Mouse (Mus musculus) forebrain, embryonic 11.5 days (tissue): ENCODE measurements at regions not wholly inside any gene's neighbourhood (a gene's known extent, or its start where the extent isn't known, plus 50 kb on each side); places are given as distances from the start of the nearest gene placed in this dataset.

Source experiments
- ATAC-seq: fragments of 200-750 bp; cut with Nextera tagmentation; replicated peaks from 2 replicates; pipeline ENCODE4 v1.8.0; 2017; ENCODE audit warnings: moderate TSS enrichment; ENCODE audit not compliant: low FRiP score
- DNase-seq: peaks from one replicate; pipeline ENCODE4 v3.0.0-alpha.2; 2017; ENCODE audit warnings: low spot score
- H3K27ac ChIP-seq: fragments of 300-500 bp; sonication (generic); 2 replicates; pipeline ENCODE4 v1.5.1; 2014; ENCODE audit warnings: low read depth, low read length
- H3K27me3 ChIP-seq: fragments of 300-500 bp; sonication (generic); 2 replicates; pipeline ENCODE4 v1.6.1; 2014; ENCODE audit warnings: mild to moderate bottlenecking, low read length, mixed read lengths; ENCODE audit not compliant: control insufficient read depth, insufficient read depth
- H3K36me3 ChIP-seq: fragments of 300-500 bp; sonication (generic); 2 replicates; pipeline ENCODE4 v1.6.1; 2014; ENCODE audit warnings: mild to moderate bottlenecking, low read length, moderate library complexity, mixed read lengths; ENCODE audit not compliant: control insufficient read depth, insufficient read depth
- H3K4me1 ChIP-seq: fragments of 300-500 bp; sonication (generic); replicated peaks from 2 replicates; pipeline ENCODE4 v1.6.1; 2014; ENCODE audit warnings: low read length, mixed read lengths; ENCODE audit not compliant: control insufficient read depth, insufficient read depth
- H3K4me2 ChIP-seq: fragments of 300-500 bp; sonication (generic); 2 replicates; pipeline ENCODE4 v1.6.1; 2014; ENCODE audit warnings: low read depth, mild to moderate bottlenecking, low read length, moderate library complexity, mixed read lengths; ENCODE audit not compliant: severe bottlenecking
- H3K4me3 ChIP-seq: fragments of 300-500 bp; sonication (generic); 2 replicates; pipeline ENCODE4 v1.5.1; 2014; ENCODE audit warnings: low read depth, low read length
- H3K9ac ChIP-seq: fragments of 300-500 bp; sonication (generic); 2 replicates; pipeline ENCODE4 v1.6.1; 2014; ENCODE audit warnings: low read length
- H3K9me3 ChIP-seq: fragments of 300-500 bp; sonication (generic); 2 replicates; pipeline ENCODE4 v1.6.1; 2016; ENCODE audit warnings: low read length, mixed read lengths; ENCODE audit not compliant: control insufficient read depth
- WGBS: fragments of 180-500 bp; shearing (Covaris S2); extraction: QIAGEN DNeasy Blood & Tissue Kit; methylation state at CpG from one replicate; pipeline ENCODE4 v1.1.7; 2014; 5-methylcytosine and 5-hydroxymethylcytosine counted together

DNA sequence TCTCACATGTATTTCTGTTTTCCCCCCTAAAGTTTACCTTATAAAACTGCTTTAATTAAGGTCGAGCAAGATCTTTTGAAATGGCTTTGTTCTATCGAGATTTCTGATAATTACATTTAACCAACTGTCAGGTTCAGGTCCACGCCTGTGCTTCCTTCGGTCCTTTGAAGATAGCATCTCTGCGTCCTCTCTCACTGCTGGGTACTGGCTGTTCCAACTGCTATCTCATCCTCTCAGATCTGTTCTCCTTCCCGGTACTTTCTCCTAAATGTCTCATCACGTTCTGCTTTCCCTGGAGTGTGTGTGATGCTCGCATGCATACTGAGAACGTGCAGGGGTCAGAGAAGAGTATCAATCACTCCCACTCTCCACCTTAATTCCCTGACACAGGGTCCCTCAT lies 125.8 kb upstream of the A230072I06Rik start:
- Histone ChIP-seq H3K9me3 (no peaks in the 10 kb centered on the region), H3K9ac (no peak overlapping the region), H3K4me3 (no peak overlapping the region), H3K36me3 (no peaks in the 10 kb centered on the region), H3K4me1 (no peaks in the 10 kb centered on the region), H3K4me2 (no peak overlapping the region), H3K27me3 (no peaks in the 10 kb centered on the region; the same call in 1 of the 2 replicates), H3K27ac (no peak overlapping the region)
- no peak for ATAC-seq
- DNase-seq = no peak
- 84% methylated on average over 9 of the region's 9 CpGs for WGBS

DNA sequence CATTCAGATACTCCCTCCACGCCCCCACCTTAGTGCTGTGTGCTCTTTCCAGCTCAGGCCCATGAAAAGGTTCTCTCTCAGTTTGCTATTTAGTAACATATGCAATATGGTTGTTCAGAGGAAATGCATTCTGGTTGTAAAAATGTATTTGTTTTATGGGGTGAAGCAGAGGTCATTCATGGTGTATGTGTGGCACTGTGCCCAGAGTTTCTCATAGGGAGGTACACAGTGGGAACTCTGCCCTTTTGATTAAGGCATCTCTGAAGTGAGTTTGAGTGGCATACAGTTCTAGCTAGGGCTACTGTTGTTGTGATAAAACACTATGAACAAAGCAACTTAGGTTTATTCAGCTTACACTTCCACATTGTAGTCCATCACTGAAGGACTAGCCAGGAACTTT lies 121.7 kb upstream of the A230072I06Rik start:
- 90% methylated on average over 1 of the region's 1 CpGs for WGBS
- ATAC-seq (no peak), DNase-seq (no peak)
- no peak overlapping the region for H3K4me3 ChIP-seq
- no peak overlapping the region for H3K9ac ChIP-seq
- no peaks in the 10 kb centered on the region for H3K9me3 ChIP-seq
- H3K27me3 ChIP-seq = peaks cover 3% of the 10 kb centered on the region; the same call in 1 of the 2 replicates
- H3K4me2 ChIP-seq = no peak overlapping the region
- no peak overlapping the region for H3K27ac ChIP-seq
- H3K4me1 ChIP-seq = no peaks in the 10 kb centered on the region
- no peaks in the 10 kb centered on the region for H3K36me3 ChIP-seq

DNA sequence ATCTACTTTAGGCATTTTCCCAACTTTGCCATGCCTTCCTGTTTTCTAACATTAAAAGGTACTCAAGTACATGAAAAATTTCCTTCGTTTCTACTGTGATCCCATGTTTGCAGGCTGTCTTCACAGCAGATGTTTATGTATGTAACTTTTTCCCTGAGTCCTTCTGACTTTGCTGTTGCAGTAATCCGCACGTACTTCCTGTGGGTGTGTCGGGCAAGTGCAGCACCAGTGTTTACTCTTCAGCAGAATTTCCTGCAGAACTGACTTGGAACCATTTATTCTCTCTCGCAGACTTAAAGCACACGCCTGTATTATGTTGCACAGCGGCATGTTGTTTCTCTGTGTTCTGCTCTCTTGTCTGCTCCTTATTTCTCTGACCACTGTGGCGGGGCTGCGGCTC lies 120.4 kb upstream of the A230072I06Rik start:
- Histone ChIP-seq H3K36me3 (no peaks in the 10 kb centered on the region), H3K4me2 (no peak overlapping the region), H3K9ac (no peak overlapping the region), H3K27ac (no peak overlapping the region), H3K9me3 (no peaks in the 10 kb centered on the region), H3K4me3 (no peak overlapping the region), H3K4me1 (peaks cover 5% of the 10 kb centered on the region; the same call in 1 of the 2 replicates), H3K27me3 (peaks cover 8% of the 10 kb centered on the region)
- DNase-seq = no peak
- no peak for ATAC-seq
- WGBS = 92% methylated on average over 9 of the region's 9 CpGs

DNA sequence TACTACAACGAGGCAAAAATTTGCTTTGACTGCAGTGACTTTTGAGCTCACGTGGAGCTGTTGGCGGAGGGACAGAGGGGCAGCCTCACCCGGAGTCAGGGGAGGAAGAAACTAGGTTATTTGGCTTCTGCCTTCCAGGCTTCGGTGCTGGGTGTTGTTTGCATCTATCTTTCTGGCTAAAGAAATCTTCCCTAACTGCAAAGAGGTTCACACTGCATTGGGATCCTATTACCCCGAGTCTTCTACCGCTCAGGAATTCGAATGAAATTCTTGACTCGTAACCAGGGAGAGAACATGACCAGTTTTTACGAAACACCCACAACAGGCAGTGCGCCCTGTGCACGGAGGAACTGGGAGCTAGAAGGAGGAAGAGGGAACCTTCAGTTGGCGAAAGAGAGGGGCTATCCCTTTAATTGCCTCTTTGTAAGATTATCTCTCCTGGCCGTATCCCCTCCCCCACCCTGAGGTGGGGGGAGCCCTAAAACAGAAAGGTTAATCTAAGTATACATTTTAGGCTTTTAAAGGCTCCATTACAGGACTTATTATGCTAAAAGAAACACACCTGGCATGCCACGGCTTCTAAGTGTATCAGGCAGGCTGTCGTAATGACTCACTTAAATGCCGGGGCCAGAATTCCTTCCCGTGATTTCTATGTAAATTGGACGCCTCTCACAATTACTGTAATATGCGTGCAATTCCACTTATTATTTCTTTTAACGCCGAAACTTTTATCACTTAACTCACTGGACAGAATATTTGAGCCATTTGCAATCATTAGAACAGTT lies 115.5 kb upstream of the A230072I06Rik start:
- H3K4me3 ChIP-seq = no peak overlapping the region
- DNase-seq = no peak
- WGBS = 18% methylated on average over 22 of the region's 22 CpGs
- H3K36me3 ChIP-seq = no peaks in the 10 kb centered on the region
- H3K4me1 ChIP-seq = peaks cover 24% of the 10 kb centered on the region
- peak overlapping the region; percentile 1; the same call in 1 of the 2 replicates for H3K4me2 ChIP-seq
- H3K27me3 ChIP-seq = peaks cover 8% of the 10 kb centered on the region
- H3K9ac ChIP-seq = no peak overlapping the region
- H3K27ac ChIP-seq = no peak overlapping the region
- ATAC-seq = no peak
- H3K9me3 ChIP-seq = no peaks in the 10 kb centered on the region

DNA sequence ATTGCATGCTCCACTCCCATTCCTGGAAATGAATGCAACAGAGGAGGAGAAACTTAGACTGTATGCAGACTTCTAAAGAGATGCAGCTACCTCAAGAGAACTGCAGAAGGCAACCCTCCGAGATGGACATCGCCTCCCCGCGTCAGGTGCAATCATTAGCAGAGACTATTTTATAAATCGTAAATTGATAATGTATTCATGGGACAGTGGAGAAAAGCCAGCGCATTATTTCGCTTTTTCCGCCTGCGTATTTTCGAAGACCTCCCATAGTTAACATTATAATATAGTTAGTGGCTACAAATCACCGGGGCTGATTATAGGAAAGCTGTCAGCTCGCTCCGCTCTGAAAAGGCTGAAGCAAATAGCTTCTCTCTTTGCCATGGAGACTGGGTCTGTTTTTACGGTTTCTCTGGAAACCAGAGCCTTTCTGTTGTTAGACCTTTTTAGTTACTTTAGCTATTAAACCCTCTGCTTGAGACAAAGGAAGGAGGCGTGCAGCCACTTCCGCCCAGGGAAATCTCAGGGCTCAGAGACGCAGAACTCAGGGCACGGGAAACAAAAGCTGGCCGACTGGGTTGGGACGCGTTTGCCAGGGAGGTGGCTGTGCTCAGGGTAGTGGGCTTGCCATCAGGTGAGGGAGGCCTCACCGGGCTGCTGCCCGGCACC lies 113.0 kb upstream of the A230072I06Rik start:
- H3K27me3 ChIP-seq = peaks cover 8% of the 10 kb centered on the region
- peak overlapping the region; percentile 74 for H3K27ac ChIP-seq
- DNase-seq (peak; percentile 71), ATAC-seq (peak; percentile 60; the same call in 1 of the 2 replicates)
- H3K4me2 ChIP-seq = peak overlapping the region; percentile 40
- whole genome bisulfite sequencing = 22% methylated on average over 23 of the region's 23 CpGs
- no peaks in the 10 kb centered on the region for H3K36me3 ChIP-seq
- H3K9ac ChIP-seq = peak overlapping the region; percentile 37
- H3K4me3 ChIP-seq = peak overlapping the region; percentile 4; the same call in 1 of the 2 replicates
- H3K9me3 ChIP-seq = no peaks in the 10 kb centered on the region
- peaks cover 26% of the 10 kb centered on the region for H3K4me1 ChIP-seq

DNA sequence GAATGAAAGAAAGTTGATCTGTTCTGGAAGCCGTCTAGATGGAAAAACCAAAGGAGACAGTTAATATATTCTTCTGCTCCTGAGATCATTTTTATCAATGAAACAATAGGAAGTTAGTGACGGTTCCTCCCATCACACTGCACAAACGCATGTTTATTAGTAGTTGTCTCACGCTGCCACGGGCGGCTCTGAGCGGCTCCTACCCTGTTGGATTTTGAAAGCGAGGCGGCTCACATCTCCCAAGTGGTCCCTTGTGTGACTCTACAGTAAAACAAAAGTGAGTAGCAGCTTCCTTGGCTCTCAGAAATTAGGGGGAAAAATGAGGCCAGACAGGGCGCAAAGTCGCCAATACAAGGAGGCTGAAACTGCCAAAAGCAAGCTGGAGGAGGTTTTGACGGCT lies 106.8 kb upstream of the A230072I06Rik start:
- H3K9me3 ChIP-seq = no peaks in the 10 kb centered on the region
- H3K4me1 ChIP-seq = 0 out of 2 replicates have a peak, but pooled peaks cover 6% of the 10 kb centered on the region
- no peaks in the 10 kb centered on the region for H3K36me3 ChIP-seq
- no peak for DNase-seq
- no peak overlapping the region for H3K4me3 ChIP-seq
- H3K4me2 ChIP-seq = no peak overlapping the region
- no peak for ATAC-seq
- peaks cover 3% of the 10 kb centered on the region; the same call in 1 of the 2 replicates for H3K27me3 ChIP-seq
- H3K27ac ChIP-seq = no peak overlapping the region
- WGBS = 85% methylated on average over 12 of the region's 12 CpGs
- H3K9ac ChIP-seq = no peak overlapping the region

DNA sequence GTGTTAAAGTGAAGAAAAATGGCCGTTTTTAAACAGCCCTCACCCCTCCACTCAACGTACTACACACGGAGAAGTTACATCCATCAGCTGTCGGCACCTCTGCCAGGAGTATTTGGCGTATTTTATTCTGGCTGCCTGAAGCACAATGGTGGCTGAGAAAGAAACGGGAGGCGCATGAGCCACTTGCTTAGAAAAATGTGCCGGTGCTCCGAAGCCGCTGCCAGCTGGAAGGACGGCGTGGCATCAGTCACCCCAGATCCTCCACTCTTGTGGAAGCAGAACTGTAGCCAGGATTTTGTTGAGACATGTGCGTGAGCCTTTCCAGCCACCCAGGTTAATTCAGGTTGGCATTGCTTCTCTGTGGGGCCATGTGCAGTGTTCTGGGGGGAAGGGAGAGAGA lies 103.1 kb upstream of the A230072I06Rik start:
- WGBS = 86% methylated on average over 13 of the region's 13 CpGs
- Histone ChIP-seq H3K27ac (no peak overlapping the region), H3K4me2 (no peak overlapping the region), H3K9ac (no peak overlapping the region), H3K9me3 (no peaks in the 10 kb centered on the region), H3K4me3 (no peak overlapping the region), H3K4me1 (no peaks in the 10 kb centered on the region), H3K27me3 (peaks cover 3% of the 10 kb centered on the region; the same call in 1 of the 2 replicates), H3K36me3 (no peaks in the 10 kb centered on the region)
- ATAC-seq (no peak), DNase-seq (no peak)

DNA sequence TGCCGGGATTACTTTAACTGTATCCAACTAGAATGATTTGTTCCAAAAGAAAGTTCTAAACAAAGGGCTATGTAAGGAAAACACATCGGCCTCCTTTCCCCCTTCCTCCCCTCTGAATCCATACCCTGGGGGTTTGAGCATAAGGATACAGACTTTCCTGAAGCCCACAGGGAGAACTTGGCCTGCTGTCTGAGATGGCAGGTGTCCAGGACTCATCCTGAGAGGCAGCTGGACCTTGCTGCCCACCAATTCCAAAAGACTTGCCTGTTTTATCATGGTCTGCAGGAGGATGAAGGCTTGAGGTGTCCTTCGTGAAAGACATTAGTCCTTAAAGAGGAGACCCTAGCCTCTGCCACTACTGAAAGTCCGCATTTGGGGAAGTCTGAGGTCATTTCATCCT lies 94.0 kb upstream of the A230072I06Rik start:
- H3K9me3 ChIP-seq = no peaks in the 10 kb centered on the region
- H3K4me2 ChIP-seq = no peak overlapping the region
- no peaks in the 10 kb centered on the region for H3K27me3 ChIP-seq
- H3K36me3 ChIP-seq = no peaks in the 10 kb centered on the region
- 63% methylated on average over 4 of the region's 4 CpGs for WGBS
- no peak overlapping the region for H3K27ac ChIP-seq
- H3K4me3 ChIP-seq = no peak overlapping the region
- H3K9ac ChIP-seq = no peak overlapping the region
- no peaks in the 10 kb centered on the region for H3K4me1 ChIP-seq
- ATAC-seq = no peak
- DNase-seq = no peak
